Mouse (Mus musculus) hindbrain, embryonic 13.5 days (tissue): ENCODE measurements at regions not wholly inside any gene's neighbourhood (a gene's known extent, or its start where the extent isn't known, plus 50 kb on each side); places are given as distances from the start of the nearest gene placed in this dataset.

Experiments
- ATAC-seq: fragments of 200-750 bp; cut with Nextera tagmentation; 2 replicates; pipeline ENCODE4 v1.8.0; 2017; ENCODE audit warnings: moderate TSS enrichment; ENCODE audit not compliant: low FRiP score
- H3K27ac ChIP-seq: fragments of 300-500 bp; sonication (generic); 2 replicates; pipeline ENCODE4 v1.5.1; 2015; ENCODE audit warnings: inconsistent platforms, mild to moderate bottlenecking, moderate library complexity
- H3K27me3 ChIP-seq: fragments of 300-500 bp; sonication (generic); 2 replicates; pipeline ENCODE4 v1.6.1; 2015; ENCODE audit warnings: mild to moderate bottlenecking, inconsistent platforms
- H3K36me3 ChIP-seq: fragments of 300-500 bp; sonication (generic); 2 replicates; pipeline ENCODE4 v1.6.1; 2015; ENCODE audit warnings: mild to moderate bottlenecking, inconsistent platforms
- H3K4me1 ChIP-seq: fragments of 300-500 bp; sonication (generic); replicated peaks from 2 replicates; pipeline ENCODE4 v1.6.1; 2015; ENCODE audit warnings: inconsistent platforms
- H3K4me2 ChIP-seq: fragments of 300-500 bp; sonication (generic); 2 replicates; pipeline ENCODE4 v1.6.1; 2015; ENCODE audit warnings: inconsistent platforms, mild to moderate bottlenecking, moderate library complexity
- H3K4me3 ChIP-seq: fragments of 300-500 bp; sonication (generic); 2 replicates; pipeline ENCODE4 v1.5.1; 2015; ENCODE audit warnings: mild to moderate bottlenecking, inconsistent platforms
- H3K9ac ChIP-seq: fragments of 300-500 bp; sonication (generic); 2 replicates; pipeline ENCODE4 v1.6.1; 2015; ENCODE audit warnings: mild to moderate bottlenecking, inconsistent platforms
- H3K9me3 ChIP-seq: fragments of 300-500 bp; sonication (generic); 2 replicates; pipeline ENCODE4 v1.6.1; 2016; ENCODE audit warnings: inconsistent platforms
- WGBS: fragments of 180-500 bp; shearing (Covaris S2); methylation state at CpG from one replicate; pipeline ENCODE4 v1.1.7; 2015; 5-methylcytosine and 5-hydroxymethylcytosine counted together

GRCm38 (mm10) chr12:106479878-106480194, 469.8 kb downstream of the Vrk1 start:
- H3K4me1 ChIP-seq, result peaks cover 66% of the 10 kb centered on the region
- ATAC-seq, result no peak
- peak overlapping the region; percentile 76 for H3K27ac ChIP-seq
- peak overlapping the region; percentile 57 for H3K4me2 ChIP-seq
- H3K27me3 ChIP-seq, result peaks cover 39% of the 10 kb centered on the region
- H3K9ac ChIP-seq, result peak overlapping the region; percentile 35; the same call in 1 of the 2 replicates
- H3K9me3 ChIP-seq, result no peaks in the 10 kb centered on the region
- peak overlapping the region; percentile 29 for H3K4me3 ChIP-seq
- 2% methylated on average over 6 of the region's 6 CpGs for WGBS
- H3K36me3 ChIP-seq, result no peaks in the 10 kb centered on the region

DNA sequence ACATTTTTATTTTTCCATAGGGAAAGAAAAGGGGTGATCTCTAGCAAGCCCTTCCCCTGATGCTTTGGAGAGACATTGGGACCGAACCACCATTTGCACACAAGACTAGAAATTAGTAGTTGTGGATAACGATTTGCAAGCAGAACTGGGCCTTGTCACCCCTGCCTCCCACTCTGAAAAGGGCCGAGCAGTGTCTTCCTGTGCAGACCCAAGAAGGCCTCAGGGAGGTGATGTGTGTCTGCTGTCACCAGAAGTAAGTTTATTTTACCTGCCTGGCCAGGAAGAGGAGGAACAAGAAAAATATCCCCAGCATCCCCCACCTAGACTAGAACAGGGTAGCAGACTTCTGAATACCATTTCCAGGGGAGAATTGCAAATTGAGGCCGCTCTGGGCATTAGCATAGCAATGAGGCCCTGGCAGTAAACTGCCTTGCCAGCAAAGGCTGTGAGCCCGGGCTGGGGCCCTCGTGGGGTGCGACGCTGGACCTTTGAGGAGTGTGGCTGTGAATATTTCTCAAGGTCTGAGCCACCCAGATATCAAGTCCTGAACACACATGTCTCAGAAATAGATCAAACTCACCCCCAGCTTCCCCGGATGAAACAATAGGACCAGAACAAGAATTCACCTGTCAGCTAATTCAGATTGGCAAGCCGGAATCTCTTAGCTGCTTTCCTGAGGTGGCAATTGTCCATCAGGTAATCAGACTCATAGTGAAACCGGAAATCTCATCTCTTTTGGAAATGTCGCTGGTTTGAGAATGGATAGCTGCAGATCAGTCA, 470.4 kb downstream of the Vrk1 start:
- ATAC-seq, result no peak
- 13% methylated on average over 12 of the region's 12 CpGs for WGBS
- peaks cover 62% of the 10 kb centered on the region for H3K4me1 ChIP-seq

DNA sequence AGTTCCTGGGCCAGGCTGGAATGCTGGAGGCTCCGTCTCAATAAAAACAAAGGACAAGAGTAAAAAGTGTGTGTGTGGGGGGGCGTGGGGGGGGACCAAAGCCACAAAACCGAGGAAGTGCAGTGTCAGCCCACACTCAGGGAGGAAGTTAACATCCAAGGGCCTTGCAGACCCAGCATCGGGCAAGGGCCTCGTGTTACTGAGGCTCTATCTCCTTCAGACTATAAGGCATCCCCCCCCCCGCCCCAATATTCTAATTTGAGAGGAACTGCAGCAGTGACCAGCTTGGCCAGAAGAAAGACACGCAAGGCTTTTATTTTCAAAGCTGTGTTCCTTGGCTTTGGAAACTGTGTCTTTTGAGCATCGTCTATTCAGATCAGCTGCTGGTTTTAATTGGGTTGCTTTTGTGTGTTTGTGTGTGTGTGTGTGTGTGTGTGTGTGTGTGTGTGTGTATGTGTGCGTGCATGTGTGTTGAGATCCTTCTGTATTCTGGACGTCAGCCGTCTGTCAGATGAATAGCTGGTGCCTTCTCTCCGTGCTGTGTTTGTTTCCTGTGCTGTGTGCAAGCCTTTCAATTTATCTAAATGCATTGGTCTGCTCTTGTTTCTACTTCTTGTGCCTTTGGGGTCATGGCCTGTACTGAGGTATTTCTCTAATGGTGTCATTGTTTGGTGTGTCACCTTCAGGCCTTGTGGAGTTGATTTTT, 491.7 kb downstream of the Vrk1 start:
- Histone ChIP-seq H3K36me3 (no peaks in the 10 kb centered on the region), H3K9ac (no peak overlapping the region), H3K27ac (no peak overlapping the region), H3K4me2 (no peak overlapping the region), H3K27me3 (no peaks in the 10 kb centered on the region), H3K4me3 (no peak overlapping the region), H3K4me1 (no peaks in the 10 kb centered on the region; the same call in 1 of the 2 replicates), H3K9me3 (no peaks in the 10 kb centered on the region)
- WGBS, result 28% methylated on average over 12 of the region's 12 CpGs
- ATAC-seq, result no peak

More for the DNA sequence above, 470.4 kb downstream of the Vrk1 start:
- H3K4me2 ChIP-seq, result peak overlapping the region; percentile 57; the same call in 1 of the 2 replicates
- peak overlapping the region; percentile 76 for H3K27ac ChIP-seq
- H3K36me3 ChIP-seq, result no peaks in the 10 kb centered on the region
- H3K27me3 ChIP-seq, result peaks cover 42% of the 10 kb centered on the region
- H3K9me3 ChIP-seq, result no peaks in the 10 kb centered on the region
- H3K9ac ChIP-seq, result no peak overlapping the region
- no peak overlapping the region for H3K4me3 ChIP-seq

GRCm38 (mm10) chr12:106504285-106504684, 494.3 kb downstream of the Vrk1 start:
- WGBS, result 89% methylated on average over 8 of the region's 8 CpGs
- Histone ChIP-seq H3K9ac (no peak overlapping the region), H3K4me1 (no peaks in the 10 kb centered on the region; the same call in 1 of the 2 replicates), H3K36me3 (no peaks in the 10 kb centered on the region), H3K9me3 (no peaks in the 10 kb centered on the region), H3K4me3 (no peak overlapping the region), H3K27me3 (no peaks in the 10 kb centered on the region), H3K27ac (no peak overlapping the region), H3K4me2 (no peak overlapping the region)
- ATAC-seq, result no peak

GRCm38 (mm10) chr12:106514057-106514456, 504.0 kb downstream of the Vrk1 start:
- peaks cover 5% of the 10 kb centered on the region; the same call in 1 of the 2 replicates for H3K27me3 ChIP-seq
- no peaks in the 10 kb centered on the region for H3K36me3 ChIP-seq
- H3K4me1 ChIP-seq, result peaks cover 4% of the 10 kb centered on the region; the same call in 1 of the 2 replicates
- H3K4me3 ChIP-seq, result no peak overlapping the region
- no peak for ATAC-seq
- WGBS, result 76% methylated on average over 11 of the region's 11 CpGs
- no peak overlapping the region for H3K27ac ChIP-seq
- no peaks in the 10 kb centered on the region for H3K9me3 ChIP-seq
- H3K9ac ChIP-seq, result no peak overlapping the region
- no peak overlapping the region for H3K4me2 ChIP-seq

GRCm38 (mm10) chr12:106515257-106515788, 505.3 kb downstream of the Vrk1 start:
- no peak overlapping the region for H3K4me2 ChIP-seq
- H3K36me3 ChIP-seq, result no peaks in the 10 kb centered on the region
- no peak overlapping the region for H3K4me3 ChIP-seq
- WGBS, result 67% methylated on average over 17 of the region's 17 CpGs
- H3K9ac ChIP-seq, result no peak overlapping the region
- no peak for ATAC-seq
- H3K27me3 ChIP-seq, result peaks cover 8% of the 10 kb centered on the region; the same call in 1 of the 2 replicates
- peaks cover 4% of the 10 kb centered on the region; the same call in 1 of the 2 replicates for H3K4me1 ChIP-seq
- H3K9me3 ChIP-seq, result no peaks in the 10 kb centered on the region
- H3K27ac ChIP-seq, result no peak overlapping the region

DNA sequence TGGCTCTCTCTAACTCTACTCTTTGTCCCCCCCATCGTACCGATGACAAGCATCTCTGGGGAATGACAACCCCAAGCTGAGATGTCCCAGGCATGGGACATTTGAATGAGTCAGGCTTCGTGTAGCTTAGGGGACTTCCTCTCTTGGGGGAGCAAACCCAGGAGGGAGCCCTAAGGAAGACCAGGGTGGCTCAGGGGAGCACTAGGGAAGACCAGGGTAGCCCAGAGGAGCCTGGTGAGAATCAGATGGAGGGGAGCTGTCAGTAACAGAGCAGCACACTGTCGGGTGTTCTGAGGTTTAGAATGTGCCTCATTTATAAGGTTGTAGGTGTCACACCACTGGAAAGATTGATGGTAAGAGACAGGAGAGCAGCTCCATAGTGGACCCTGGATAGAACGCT, 509.1 kb downstream of the Vrk1 start:
- no peak for ATAC-seq
- H3K4me2 ChIP-seq, result no peak overlapping the region
- H3K9me3 ChIP-seq, result no peaks in the 10 kb centered on the region
- H3K27me3 ChIP-seq, result peaks cover 11% of the 10 kb centered on the region; the same call in 1 of the 2 replicates
- WGBS, result 74% methylated on average over 5 of the region's 5 CpGs
- H3K27ac ChIP-seq, result no peak overlapping the region
- H3K4me3 ChIP-seq, result no peak overlapping the region
- H3K36me3 ChIP-seq, result no peaks in the 10 kb centered on the region
- H3K9ac ChIP-seq, result no peak overlapping the region
- H3K4me1 ChIP-seq, result peaks cover 4% of the 10 kb centered on the region; the same call in 1 of the 2 replicates

DNA sequence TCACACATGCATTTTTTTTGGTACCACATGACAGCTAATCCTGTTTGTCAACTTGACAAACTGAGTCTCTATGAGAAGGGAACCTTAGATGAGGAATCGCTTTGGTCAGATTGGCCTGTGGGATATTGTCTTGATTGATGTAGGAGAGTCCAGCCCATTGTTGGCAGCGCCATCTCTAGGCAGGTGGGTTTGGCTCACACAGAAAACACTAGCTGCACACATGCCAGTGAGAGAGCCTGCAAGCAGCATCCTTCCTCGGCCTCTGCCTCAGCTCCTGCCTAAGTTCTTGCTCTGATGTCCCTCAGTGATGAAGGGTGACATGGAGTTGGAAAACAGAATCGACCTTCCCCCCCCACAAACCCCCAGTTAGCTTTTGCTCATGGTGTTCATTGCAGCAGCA, 514.4 kb downstream of the Vrk1 start:
- H3K4me2 ChIP-seq, result no peak overlapping the region
- 0 out of 2 replicates have a peak, but pooled peaks cover 2% of the 10 kb centered on the region for H3K9me3 ChIP-seq
- H3K27me3 ChIP-seq, result 0 out of 2 replicates have a peak, but pooled peaks cover 3% of the 10 kb centered on the region
- H3K27ac ChIP-seq, result no peak overlapping the region
- H3K9ac ChIP-seq, result no peak overlapping the region
- H3K4me1 ChIP-seq, result peaks cover 20% of the 10 kb centered on the region
- no peaks in the 10 kb centered on the region for H3K36me3 ChIP-seq
- WGBS, result 78% methylated on average over 4 of the region's 4 CpGs
- H3K4me3 ChIP-seq, result no peak overlapping the region
- ATAC-seq, result no peak

- H3K36me3 ChIP-seq, result no peaks in the 10 kb centered on the region
- no peak overlapping the region for H3K4me3 ChIP-seq
- H3K4me1 ChIP-seq, result peaks cover 24% of the 10 kb centered on the region
- 74% methylated on average over 6 of the region's 8 CpGs for WGBS
- no peak overlapping the region for H3K4me2 ChIP-seq
- H3K9me3 ChIP-seq, result 0 out of 2 replicates have a peak, but pooled peaks cover 2% of the 10 kb centered on the region
- peak; percentile 68; the same call in 1 of the 2 replicates for ATAC-seq
- H3K27ac ChIP-seq, result no peak overlapping the region
- H3K9ac ChIP-seq, result no peak overlapping the region
- peaks cover 12% of the 10 kb centered on the region for H3K27me3 ChIP-seq
Measured at GRCm38 (mm10) chr12:106527116-106527515, 517.1 kb downstream of the Vrk1 start.

DNA sequence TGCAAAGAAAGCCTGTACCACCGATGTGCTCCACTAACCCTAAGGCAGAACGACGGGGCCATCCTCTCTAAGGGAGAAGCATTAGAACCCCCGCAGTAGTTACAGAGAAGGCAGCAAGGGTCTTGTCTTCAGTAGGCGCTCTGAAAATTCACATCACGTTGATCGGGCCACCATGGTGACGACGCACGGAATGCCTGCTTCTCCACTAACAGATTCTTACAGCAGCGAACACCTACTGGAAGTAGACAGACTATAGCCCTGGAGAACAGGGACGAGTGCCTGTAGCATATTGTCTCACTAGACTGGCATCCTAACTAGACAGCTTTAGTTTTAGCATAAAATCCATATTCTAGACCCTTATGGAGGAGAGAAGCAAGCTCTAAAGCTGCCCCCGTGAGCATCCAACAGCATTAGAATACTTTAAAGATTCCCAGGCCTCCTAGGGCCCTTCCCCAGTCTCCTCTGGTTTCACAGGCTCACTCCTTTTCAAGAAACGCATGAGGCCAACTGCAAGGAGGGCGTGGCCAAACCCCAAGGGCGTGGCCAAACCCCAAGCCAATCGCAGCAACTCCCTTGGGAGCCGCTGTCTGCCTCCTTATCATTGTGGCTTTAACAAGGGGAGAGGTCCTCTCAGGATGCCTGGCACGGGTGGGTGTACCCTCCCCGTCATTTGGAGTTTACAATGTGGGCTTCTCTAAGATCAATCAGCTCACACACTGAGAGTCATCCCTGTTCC, 517.8 kb downstream of the Vrk1 start:
- no peak for ATAC-seq
- Histone ChIP-seq H3K9ac (no peak overlapping the region), H3K27ac (no peak overlapping the region; the same call in 1 of the 2 replicates)

GRCm38 (mm10) chr12:106528521-106528920, 518.5 kb downstream of the Vrk1 start:
- no peak for ATAC-seq
- 34% methylated on average over 10 of the region's 10 CpGs for WGBS
- 0 out of 2 replicates have a peak, but pooled peaks cover 2% of the 10 kb centered on the region for H3K9me3 ChIP-seq
- H3K27me3 ChIP-seq, result peaks cover 17% of the 10 kb centered on the region
- no peak overlapping the region for H3K4me3 ChIP-seq
- H3K4me1 ChIP-seq, result peaks cover 24% of the 10 kb centered on the region
- H3K4me2 ChIP-seq, result no peak overlapping the region
- no peaks in the 10 kb centered on the region for H3K36me3 ChIP-seq
- H3K27ac ChIP-seq, result no peak overlapping the region
- no peak overlapping the region for H3K9ac ChIP-seq

More for the DNA sequence above, 517.8 kb downstream of the Vrk1 start:
- Histone ChIP-seq H3K4me2 (peak overlapping the region; percentile 30), H3K4me1 (peaks cover 24% of the 10 kb centered on the region), H3K27me3 (peaks cover 12% of the 10 kb centered on the region), H3K4me3 (no peak overlapping the region), H3K36me3 (no peaks in the 10 kb centered on the region), H3K9me3 (0 out of 2 replicates have a peak, but pooled peaks cover 2% of the 10 kb centered on the region)
- WGBS, result 5% methylated on average over 20 of the region's 20 CpGs
